In genomic region chrX:36839391-36839790, GRCm38 (mm10) we compare ENCODE assay signal across 11 mouse cellular contexts. TPM values are rescaled to one million over a fixed set of nuclear protein-coding genes. Genes with fewer than 3 reads are reported as not detected.
A peak's percentile ranks its signal among the peaks of the same experiment; 100 is the strongest.
DNase-seq lines count a peak whose midpoint lies in the region; ATAC-seq and TF ChIP-seq lines count a peak whose summit lies in the region.
"Had no signal": no experiment of that assay in that cellular context is flagged by ENCODE, and none has a peak within 500 bp of the region (broad histone marks: within the 10 kb centered on the region; RNA-seq: fewer than 3 reads in every experiment).

No protein-coding gene starts in this region.

- DNase-seq in heart, adult 18-20 months = peak; percentile 28 to 59
- no peak for DNase-seq in heart, embryonic 10.5 days (ENCODE audit: low spot score)
- DNase-seq in ES-E14 (ENCODE audit: low read depth, low spot score) = no peak
- peak; percentile 68 to 69 for DNase-seq in kidney, postnatal 25 days
- no peak for DNase-seq in neural tube, embryonic 10.5 days (ENCODE audit: extremely low spot score, low spot score)
- DNase-seq in ovary, postnatal 10 days (ENCODE audit: low spot score) = no peak
- DNase-seq in thymus, postnatal 25 days = no peak
- DNase-seq: right cerebral cortex, postnatal 4 days; thymus, postnatal 4 days had no signal

- ATAC-seq in common myeloid progenitor, adult 5-6 weeks (replicated peaks; ENCODE audit: low read depth, poor library complexity, severe bottlenecking) = peak; percentile 17; the same call in 1 of the 2 replicates
- ATAC-seq: intestine, postnatal 0 days had no signal

- no peaks in the 10 kb centered on the region for H3K4me1 ChIP-seq in heart, embryonic 10.5 days
- H3K4me1 ChIP-seq in ES-E14 (ENCODE audit: control insufficient read depth in 2 of 2, insufficient read depth in 2 of 2, low read length in 2 of 2, poor library complexity in 1 of 2) = peaks cover 0 to 7% of the 10 kb centered on the region in 2 experiments; a peak in 2 of 4 replicates

- H3K36me3 ChIP-seq in heart, embryonic 10.5 days = no peaks in the 10 kb centered on the region
- no peaks in the 10 kb centered on the region for H3K36me3 ChIP-seq in ES-E14 (ENCODE audit: control insufficient read depth, insufficient read depth, low read length, poor library complexity, severe bottlenecking)

- H3K9me3 ChIP-seq in heart, embryonic 10.5 days = no peaks in the 10 kb centered on the region
- no peaks in the 10 kb centered on the region for H3K9me3 ChIP-seq in ES-E14 (ENCODE audit: control insufficient read depth, insufficient read depth, low read depth, low read length)

- no peak overlapping the region for H3K27ac ChIP-seq in heart, embryonic 10.5 days
- peak overlapping the region; percentile 19; the same call in 1 of the 2 replicates for H3K27ac ChIP-seq in ES-E14 (ENCODE audit: insufficient read depth, low read depth, low read length, poor library complexity, severe bottlenecking)

- WGBS in heart, embryonic 10.5 days = 80% methylated on average over 7 of the region's 7 CpGs

- no peak overlapping the region for H3K4me3 ChIP-seq in heart, embryonic 10.5 days
- H3K4me3 ChIP-seq in ES-E14 (ENCODE audit: insufficient read depth in 1 of 2, low read depth in 1 of 2, low read length in 2 of 2, poor library complexity in 1 of 2, severe bottlenecking in 1 of 2) = no peak overlapping the region; a peak in 1 of 4 replicates

- in situ Hi-C loops in ES-E14 (cut with MboI; ENCODE audit: low sequenced_read_pairs in 2 of 2, unreplicated experiment in 2 of 2) = no loop called here

- no peaks in the 10 kb centered on the region for H3K27me3 ChIP-seq in heart, embryonic 10.5 days (ENCODE audit: insufficient read depth, poor library complexity, severe bottlenecking)

- peak overlapping the region; percentile 38; the same call in 1 of the 2 replicates for H3K9ac ChIP-seq in ES-E14 (ENCODE audit: insufficient read depth, low read depth, low read length, poor library complexity, severe bottlenecking)

TF ChIP-seq in ES-E14, 5 proteins besides CTCF, POLR2A, EP300 and RAD21:
- TF ChIP-seq CHD2 (IDR thresholded peaks at IDR 0.05; ENCODE audit: low read depth, low read length) (no peak), ZNF384 (IDR thresholded peaks at IDR 0.05; ENCODE audit: low read depth, low read length) (no peak), HCFC1 (IDR thresholded peaks at IDR 0.05; ENCODE audit: borderline replicate concordance, insufficient read depth, low read length) (no peak), MAFK (IDR thresholded peaks at IDR 0.05; ENCODE audit: insufficient read depth, low read depth, low read length) (no peak), ZC3H11A (IDR thresholded peaks at IDR 0.05; ENCODE audit: borderline replicate concordance, low read depth, low read length) (no peak)

RNA-seq across cellular contexts. Expression of gene Ube2a, which starts 34.3 kb away (rescaled TPM):
- 10 to 100 TPM; 69.8 to 71.6 TPM for total RNA-seq in heart, adult 18-20 months (2021)
- polyA plus RNA-seq in heart, embryonic 10.5 days (2016; fragmentation: Nextera tagmentation; extraction: Ambion mirVana) = 122 and 126 TPM in 2 replicates
- total RNA-seq in ES-E14 (2012; rRNA removed) = 57.3 and 77.3 TPM in 2 replicates
- total RNA-seq in common myeloid progenitor, adult 5-6 weeks (2017) = 13.8 and 19.4 TPM in 2 replicates

RNA-seq across cellular contexts. Expression of gene C330007P06Rik, which starts 34.5 kb away (rescaled TPM):
- total RNA-seq in heart, adult 18-20 months (2021) = 10 to 100 TPM; 15.2 to 18.2 TPM
- polyA plus RNA-seq in heart, embryonic 10.5 days (2016; fragmentation: Nextera tagmentation; extraction: Ambion mirVana) = 21.9 and 26.5 TPM in 2 replicates
- 27.4 and 30.2 TPM in 2 replicates for total RNA-seq in ES-E14 (2012; rRNA removed)
- 55.6 TPM in 2 replicates for total RNA-seq in common myeloid progenitor, adult 5-6 weeks (2017)

RNA-seq across cellular contexts. Expression of gene Slc25a5, which starts 43.9 kb away (rescaled TPM):
- 100 to 1,000 TPM; 369 to 422 TPM for total RNA-seq in heart, adult 18-20 months (2021)
- polyA plus RNA-seq in heart, embryonic 10.5 days (2016; fragmentation: Nextera tagmentation; extraction: Ambion mirVana) = 1,068 and 1,241 TPM in 2 replicates
- 557 and 605 TPM in 2 replicates for total RNA-seq in ES-E14 (2012; rRNA removed)
- 896 and 911 TPM in 2 replicates for total RNA-seq in common myeloid progenitor, adult 5-6 weeks (2017)

Comparison
In these comparisons a context has a peak if more than half of its experiments do, and no peak if none do; other contexts are left out.
1. DNase-seq: peak in heart, adult 18-20 months (2 of 2) and kidney, postnatal 25 days (2 of 2); none in heart, embryonic 10.5 days (single experiment), ES-E14 (single experiment), neural tube, embryonic 10.5 days (single experiment), ovary, postnatal 10 days (single experiment) and thymus, postnatal 25 days (single experiment).